Mouse (Mus musculus) MEL (cell line): ENCODE results near the gene Gm20388. TPM values are rescaled to one million over a fixed set of nuclear protein-coding genes. Genes with fewer than 3 reads are reported as not detected.

Experiments used
- DNase-seq: peaks from one replicate; pipeline ENCODE4 v3.0.0; 2011; ENCODE audit warnings: low read depth, low spot score
- H3K27ac ChIP-seq: 2 replicates; pipeline ENCODE4 v1.5.1; 2012; ENCODE audit warnings: low read depth, mild to moderate bottlenecking, control low read depth, low read length, moderate library complexity; ENCODE audit not compliant: control insufficient read depth
- H3K27me3 ChIP-seq, 2 experiments: fragments of 150-350 bp in 1 of 2; sonication (generic) in 1 of 2; 2 replicates each; pipeline ENCODE4 v1.6.1; 2012; ENCODE audit warnings: low read length in 2 of 2, mild to moderate bottlenecking in 2 of 2, improper control_type of control experiment in 1 of 2, moderate library complexity in 1 of 2; ENCODE audit not compliant: insufficient read depth in 2 of 2, control insufficient read depth in 1 of 2
- H3K36me3 ChIP-seq, 2 experiments: 2 replicates each; pipeline ENCODE4 v1.6.1; 2012 to 2014; ENCODE audit warnings: low read length in 2 of 2, improper control_type of control experiment in 1 of 2, inconsistent platforms in 1 of 2, mild to moderate bottlenecking in 1 of 2; ENCODE audit not compliant: insufficient read depth in 2 of 2, control insufficient read depth in 1 of 2
- H3K4me1 ChIP-seq, 2 experiments: fragments of 150-350 bp in 1 of 2; sonication (generic) in 1 of 2; 2 replicates each; pipeline ENCODE4 v1.6.1; 2012; ENCODE audit warnings: low read length in 2 of 2, improper control_type of control experiment in 1 of 2, mild to moderate bottlenecking in 1 of 2; ENCODE audit not compliant: insufficient read depth in 2 of 2, control insufficient read depth in 1 of 2
- H3K4me3 ChIP-seq, 2 experiments: fragments of 150-350 bp in 1 of 2; sonication (generic) in 1 of 2; 2 replicates each; pipeline ENCODE4 v1.5.1; 2012; ENCODE audit warnings: low read depth in 2 of 2, low read length in 2 of 2, mild to moderate bottlenecking in 2 of 2, moderate library complexity in 2 of 2, control low read depth in 1 of 2, improper control_type of control experiment in 1 of 2; ENCODE audit not compliant: control insufficient read depth in 1 of 2, insufficient read depth in 1 of 2
- H3K79me2 ChIP-seq: 2 replicates; pipeline ENCODE4 v1.6.1; 2012; ENCODE audit warnings: mild to moderate bottlenecking, low read length, moderate library complexity; ENCODE audit not compliant: control insufficient read depth, poor library complexity, insufficient read depth
- H3K9ac ChIP-seq: 2 replicates; pipeline ENCODE4 v1.6.1; 2012; ENCODE audit warnings: low read depth, mild to moderate bottlenecking, control low read depth, low read length, moderate library complexity; ENCODE audit not compliant: control insufficient read depth, poor library complexity, severe bottlenecking
- H3K9me3 ChIP-seq: fragments of 150-350 bp; sonication (generic); replicated peaks from 2 replicates; pipeline ENCODE4 v1.6.1; 2012; ENCODE audit warnings: mild to moderate bottlenecking, low read length, improper control_type of control experiment, moderate library complexity; ENCODE audit not compliant: insufficient read depth
- CHD1 ChIP-seq: IDR thresholded peaks from 2 replicates; pipeline ENCODE4 v1.6.1; 2012; ENCODE audit warnings: low read depth, mild to moderate bottlenecking, inconsistent platforms, low read length, improper control_type of control experiment
- CHD2 ChIP-seq: IDR thresholded peaks from 2 replicates; pipeline ENCODE4 v1.6.1; 2011; ENCODE audit warnings: low read length, improper control_type of control experiment
- CTCF ChIP-seq, 3 experiments: IDR thresholded peaks in 2 of 3; conservative IDR thresholded peaks in 1 of 3; 2 replicates each; pipeline ENCODE4 v1.5.1; 2011 to 2012; ENCODE audit warnings: low read length in 3 of 3, low read depth in 2 of 3, mild to moderate bottlenecking in 2 of 3, improper control_type of control experiment in 1 of 3, inconsistent platforms in 1 of 3, mixed read lengths in 1 of 3, moderate library complexity in 1 of 3; ENCODE audit not compliant: control insufficient read depth in 1 of 3, insufficient read depth in 1 of 3, poor library complexity in 1 of 3, severe bottlenecking in 1 of 3
- E2F4 ChIP-seq: IDR thresholded peaks from 2 replicates; pipeline ENCODE4 v1.6.1; 2011; ENCODE audit warnings: low read depth, low read length, improper control_type of control experiment, borderline replicate concordance
- ELF1 ChIP-seq: IDR thresholded peaks from 2 replicates; pipeline ENCODE4 v1.6.1; 2014; ENCODE audit warnings: low read depth, mild to moderate bottlenecking, inconsistent platforms, low read length, improper control_type of control experiment, moderate library complexity
- EP300 ChIP-seq, 2 experiments: IDR thresholded peaks; 2 replicates each; pipeline ENCODE4 v1.6.1; 2011; ENCODE audit warnings: improper control_type of control experiment in 2 of 2, low read length in 2 of 2, low read depth in 1 of 2, mild to moderate bottlenecking in 1 of 2
- GABPA ChIP-seq: IDR thresholded peaks from 2 replicates; pipeline ENCODE4 v1.6.1; 2012; ENCODE audit warnings: low read depth, mild to moderate bottlenecking, inconsistent platforms, low read length, improper control_type of control experiment, moderate library complexity
- GATA1 ChIP-seq: IDR thresholded peaks from 2 replicates; pipeline ENCODE4 v1.6.1; 2011; ENCODE audit warnings: low read depth, low read length, improper control_type of control experiment
- HCFC1 ChIP-seq: IDR thresholded peaks from 2 replicates; pipeline ENCODE4 v1.6.1; 2012; ENCODE audit warnings: low read depth, mild to moderate bottlenecking, inconsistent platforms, low read length, improper control_type of control experiment, moderate library complexity
- KAT2A ChIP-seq: conservative IDR thresholded peaks from 2 replicates; pipeline ENCODE4 v1.6.1; 2012; ENCODE audit warnings: low read depth, low read length, improper control_type of control experiment, inconsistent platforms
- MAX ChIP-seq: IDR thresholded peaks from 2 replicates; pipeline ENCODE4 v1.6.1; 2011; ENCODE audit warnings: low read length, improper control_type of control experiment
- MAZ ChIP-seq: IDR thresholded peaks from 2 replicates; pipeline ENCODE4 v1.6.1; 2012; ENCODE audit warnings: low read depth, mild to moderate bottlenecking, inconsistent platforms, low read length, improper control_type of control experiment
- MEF2A ChIP-seq: IDR thresholded peaks from 2 replicates; pipeline ENCODE4 v1.6.1; 2014; ENCODE audit warnings: low read depth, mild to moderate bottlenecking, inconsistent platforms, low read length, improper control_type of control experiment; ENCODE audit not compliant: poor library complexity, insufficient replicate concordance, severe bottlenecking; ENCODE audit errors: extremely low read depth
- MXI1 ChIP-seq: IDR thresholded peaks from 2 replicates; pipeline ENCODE4 v1.6.1; 2011; ENCODE audit warnings: mild to moderate bottlenecking, low read depth, low read length, improper control_type of control experiment
- MYC ChIP-seq: IDR thresholded peaks from 2 replicates; pipeline ENCODE4 v1.6.1; 2011; ENCODE audit warnings: low read depth, mild to moderate bottlenecking, low read length, improper control_type of control experiment, moderate library complexity
- NRF1 ChIP-seq: IDR thresholded peaks from 2 replicates; pipeline ENCODE4 v1.6.1; 2014; ENCODE audit warnings: low read depth, mild to moderate bottlenecking, inconsistent platforms, low read length, improper control_type of control experiment, moderate library complexity; ENCODE audit not compliant: poor library complexity, insufficient read depth, severe bottlenecking
- POLR2A ChIP-seq, 2 experiments: IDR thresholded peaks; 2 replicates each; pipeline ENCODE4 v1.6.1; 2011 to 2012; ENCODE audit warnings: low read length in 2 of 2, mild to moderate bottlenecking in 2 of 2, control low read depth in 1 of 2, improper control_type of control experiment in 1 of 2, low read depth in 1 of 2, moderate library complexity in 1 of 2; ENCODE audit not compliant: control insufficient read depth in 1 of 2, insufficient read depth in 1 of 2, poor library complexity in 1 of 2
- POLR2AphosphoS5 ChIP-seq: IDR thresholded peaks from 2 replicates; pipeline ENCODE4 v1.6.1; 2012; ENCODE audit warnings: low read depth, borderline replicate concordance, mild to moderate bottlenecking, inconsistent platforms, low read length, moderate library complexity, mixed read lengths
- RCOR1 ChIP-seq: IDR thresholded peaks from 2 replicates; pipeline ENCODE4 v1.6.1; 2012; ENCODE audit warnings: low read depth, mild to moderate bottlenecking, inconsistent platforms, low read length, improper control_type of control experiment
- SIN3A ChIP-seq: IDR thresholded peaks from 2 replicates; pipeline ENCODE4 v1.6.1; 2012; ENCODE audit warnings: low read length, improper control_type of control experiment, inconsistent platforms
- SMC3 ChIP-seq: IDR thresholded peaks from 2 replicates; pipeline ENCODE4 v1.6.1; 2011; ENCODE audit warnings: low read depth, low read length, improper control_type of control experiment
- TAL1 ChIP-seq: IDR thresholded peaks from 2 replicates; pipeline ENCODE4 v1.6.1; 2012; ENCODE audit warnings: mild to moderate bottlenecking, inconsistent platforms, low read length, moderate library complexity, mixed read lengths
- TBP ChIP-seq: IDR thresholded peaks from 2 replicates; pipeline ENCODE4 v1.8.0; 2011; ENCODE audit warnings: low read depth, low read length, improper control_type of control experiment
- TCF12 ChIP-seq: IDR thresholded peaks from 2 replicates; pipeline ENCODE4 v1.6.1; 2014; ENCODE audit warnings: low read depth, mild to moderate bottlenecking, inconsistent platforms, low read length, improper control_type of control experiment, moderate library complexity
- USF2 ChIP-seq, 2 experiments: IDR thresholded peaks; 2 replicates each; pipeline ENCODE4 v1.6.1; 2011 to 2012; ENCODE audit warnings: improper control_type of control experiment in 2 of 2, low read length in 2 of 2, borderline replicate concordance in 1 of 2, inconsistent platforms in 1 of 2, low read depth in 1 of 2, mild to moderate bottlenecking in 1 of 2; ENCODE audit not compliant: insufficient read depth in 1 of 2
- ZMIZ1 ChIP-seq: IDR thresholded peaks from 2 replicates; pipeline ENCODE4 v1.6.1; 2012; ENCODE audit warnings: low read depth, mild to moderate bottlenecking, inconsistent platforms, low read length, improper control_type of control experiment, moderate library complexity
- polyA plus RNA-seq, 2 experiments: library from polyadenylated mRNA; stranded (reverse) in 1 of 2; unstranded in 1 of 2; fragments of >175 nt in 1 of 2; fragments of >200 nt in 1 of 2; gene quantifications; 2 replicates each; pipeline versions ENCODE4 v1.2.1 to v1.2.4; 2012; ENCODE audit warnings: low replicate concordance in 2 of 2, low read depth in 1 of 2; ENCODE audit not compliant: insufficient read length in 2 of 2, insufficient read depth in 1 of 2, missing spikeins in 1 of 2
- total RNA-seq: library from RNA; depleted of rRNA; stranded (reverse); fragments of 300-350 nt; gene quantifications from 2 replicates; pipeline ENCODE4 v1.2.3, GENCODE M21; 2012

Gene Gm20388
- total and polyA plus RNA-seq, 3 experiments = 11.1 to 17.8 TPM; not detected in 1

DNA sequence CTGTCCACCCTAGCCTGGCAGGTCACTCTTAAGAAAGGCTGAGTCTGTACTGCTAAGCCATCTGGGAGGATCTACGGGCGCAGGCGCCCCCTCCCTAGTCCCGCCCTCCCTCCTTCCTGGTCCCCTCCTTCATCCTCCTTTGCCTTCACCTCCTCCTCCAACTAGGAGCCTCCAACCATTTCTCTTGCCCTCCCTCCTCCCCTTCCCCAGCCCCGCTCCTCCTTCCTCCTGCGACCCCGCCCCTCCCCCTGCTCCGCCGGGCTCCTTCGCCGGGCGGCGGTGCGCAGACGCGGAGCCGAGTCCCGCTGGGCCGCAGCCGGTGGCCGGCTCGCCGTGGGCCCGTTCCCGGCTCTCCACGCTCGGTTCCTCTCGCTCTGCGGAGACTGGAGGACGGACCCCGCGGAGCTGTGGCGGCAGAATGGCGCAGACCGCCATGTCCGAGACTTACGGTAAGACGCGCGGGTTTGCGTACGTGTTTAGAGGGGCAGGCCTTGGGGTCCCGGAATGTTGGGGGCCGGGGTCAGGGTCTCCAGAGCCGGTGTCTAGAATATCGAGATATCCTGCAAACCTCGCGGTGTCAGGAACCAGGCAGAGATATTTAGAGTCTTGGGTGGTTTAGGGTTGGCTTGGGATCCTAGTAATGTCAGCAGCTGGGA is 3895.2 kb downstream of the Gm20388 start, which contains the start of gene Rab4a (continued):
- no peak for TF ChIP-seq GABPA
- no peak for TF ChIP-seq RCOR1
- TF ChIP-seq TAL1 = no peak
- peak; percentile 82 for TF ChIP-seq ZMIZ1
- peak; percentile 39 for TF ChIP-seq SIN3A
- no peak for TF ChIP-seq SMC3
- TF ChIP-seq MAZ = peak; percentile 87
- TF ChIP-seq ELF1 = peak; percentile 65
- peak; percentile 59 for TF ChIP-seq HCFC1
- no peak for TF ChIP-seq USF2 (IDR thresholded peaks at IDR 0.05; ENCODE audit: borderline replicate concordance in 1 of 2, insufficient read depth in 1 of 2, low read depth in 1 of 2, low read length in 2 of 2)
- TF ChIP-seq POLR2AphosphoS5 = no peak

- H3K4me3 ChIP-seq = peak overlapping the region; percentile 76 to 85
- DNase-seq = no peak
- H3K9me3 ChIP-seq = no peaks in the 10 kb centered on the region
- peak overlapping the region; percentile 76 for H3K27ac ChIP-seq
- peaks cover 9 to 18% of the 10 kb centered on the region in 2 experiments for H3K4me1 ChIP-seq
- peak overlapping the region; percentile 95 for H3K9ac ChIP-seq
- H3K79me2 ChIP-seq = peaks cover 51% of the 10 kb centered on the region
- H3K36me3 ChIP-seq = peaks cover 0 to 27% of the 10 kb centered on the region in 2 experiments; a peak in 3 of 4 replicates
- no peak for TF ChIP-seq MAX
- H3K27me3 ChIP-seq = no peaks in the 10 kb centered on the region
Measured at GRCm38 (mm10) chr8:123806374-123806935, 3895.8 kb downstream of the Gm20388 start.

DNA sequence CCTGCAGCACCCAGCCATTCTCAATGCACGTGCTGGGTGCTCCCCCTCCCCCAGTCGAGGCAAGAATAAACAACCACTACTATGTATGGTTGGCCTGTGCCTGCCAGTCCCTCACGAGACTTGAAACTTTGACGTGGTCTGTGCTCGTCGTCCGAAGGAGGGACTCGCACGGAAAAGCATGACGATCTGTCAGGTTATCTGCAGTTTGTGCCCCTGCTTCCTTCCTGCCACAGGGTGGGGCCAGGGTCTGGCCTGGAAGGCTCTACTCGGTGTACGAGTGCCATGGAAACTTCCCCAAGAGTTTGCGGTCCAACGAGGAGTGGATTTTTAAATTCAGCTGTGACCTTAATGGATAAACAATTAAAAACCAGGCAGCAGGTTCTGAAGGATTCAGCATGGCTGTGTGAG is 3896.4 kb downstream of the Gm20388 start:
- H3K4me1 ChIP-seq = peaks cover 9 to 18% of the 10 kb centered on the region in 2 experiments
- H3K36me3 ChIP-seq = peaks cover 0 to 27% of the 10 kb centered on the region in 2 experiments; a peak in 3 of 4 replicates
- no peaks in the 10 kb centered on the region for H3K27me3 ChIP-seq
- H3K9me3 ChIP-seq = no peaks in the 10 kb centered on the region
- peak overlapping the region; percentile 76 for H3K27ac ChIP-seq
- peaks cover 56% of the 10 kb centered on the region for H3K79me2 ChIP-seq
- H3K4me3 ChIP-seq = peak overlapping the region; percentile 76 to 85
- peak; percentile 90 for DNase-seq
- H3K9ac ChIP-seq = peak overlapping the region; percentile 95
- peak; percentile 95 for TF ChIP-seq MXI1
- peak; percentile 65 for TF ChIP-seq HCFC1
- 0 out of 6 replicates have a peak, but pooled peaks of 1 of the 3 experiments have one; percentile 1 for TF ChIP-seq CTCF (IDR thresholded peaks at IDR 0.05 in 2 of 3, conservative IDR thresholded peaks at IDR 0.05 in 1 of 3; ENCODE audit: control insufficient read depth in 1 of 3, insufficient read depth in 1 of 3, low read depth in 2 of 3, low read length in 3 of 3, poor library complexity in 1 of 3, severe bottlenecking in 1 of 3)
- TF ChIP-seq KAT2A = no peak
- TF ChIP-seq MEF2A = no peak
- peak; percentile 39 to 83; a peak in 3 of 4 replicates for TF ChIP-seq EP300 (IDR thresholded peaks at IDR 0.05; ENCODE audit: low read depth in 1 of 2, low read length in 2 of 2)
- no peak for TF ChIP-seq NRF1
- peak; percentile 62 for TF ChIP-seq GATA1
- peak; percentile 67 for TF ChIP-seq TBP
- TF ChIP-seq E2F4 = no peak
- TF ChIP-seq USF2 (IDR thresholded peaks at IDR 0.05; ENCODE audit: borderline replicate concordance in 1 of 2, insufficient read depth in 1 of 2, low read depth in 1 of 2, low read length in 2 of 2) = no peak
- peak; percentile 45; the same call in 1 of the 2 replicates for TF ChIP-seq TCF12
- peak in 1 of 2 experiments; percentile 60; a peak in 2 of 4 replicates for TF ChIP-seq POLR2A (IDR thresholded peaks at IDR 0.05; ENCODE audit: control insufficient read depth in 1 of 2, insufficient read depth in 1 of 2, low read depth in 1 of 2, low read length in 2 of 2, poor library complexity in 1 of 2)
- TF ChIP-seq CHD1 = 0 out of 2 replicates have a peak, but pooled peaks have one; percentile 12
- TF ChIP-seq CHD2 = peak; percentile 85
- TF ChIP-seq MYC = peak; percentile 94
- 0 out of 2 replicates have a peak, but pooled peaks have one; percentile 28 for TF ChIP-seq ELF1
- TF ChIP-seq SIN3A = peak; percentile 94
- peak; percentile 37; the same call in 1 of the 2 replicates for TF ChIP-seq MAZ
